Mouse (Mus musculus) liver, adult 2 months (tissue): ENCODE measurements at regions not wholly inside any gene's neighbourhood (a gene's known extent, or its start where the extent isn't known, plus 50 kb on each side); places are given as distances from the start of the nearest gene placed in this dataset.

Experiments
- CTCF ChIP-seq: fragments of 200-500 bp; IDR thresholded peaks from 2 replicates; pipeline ENCODE4 v1.5.1; 2011; ENCODE audit warnings: low read depth, low read length, control low read depth
- POLR2A ChIP-seq: fragments of 200-500 bp; IDR thresholded peaks from 2 replicates; pipeline ENCODE4 v1.6.1; 2011; ENCODE audit warnings: low read length, control low read depth; ENCODE audit not compliant: insufficient read depth; ENCODE audit errors: extremely low read depth

DNA sequence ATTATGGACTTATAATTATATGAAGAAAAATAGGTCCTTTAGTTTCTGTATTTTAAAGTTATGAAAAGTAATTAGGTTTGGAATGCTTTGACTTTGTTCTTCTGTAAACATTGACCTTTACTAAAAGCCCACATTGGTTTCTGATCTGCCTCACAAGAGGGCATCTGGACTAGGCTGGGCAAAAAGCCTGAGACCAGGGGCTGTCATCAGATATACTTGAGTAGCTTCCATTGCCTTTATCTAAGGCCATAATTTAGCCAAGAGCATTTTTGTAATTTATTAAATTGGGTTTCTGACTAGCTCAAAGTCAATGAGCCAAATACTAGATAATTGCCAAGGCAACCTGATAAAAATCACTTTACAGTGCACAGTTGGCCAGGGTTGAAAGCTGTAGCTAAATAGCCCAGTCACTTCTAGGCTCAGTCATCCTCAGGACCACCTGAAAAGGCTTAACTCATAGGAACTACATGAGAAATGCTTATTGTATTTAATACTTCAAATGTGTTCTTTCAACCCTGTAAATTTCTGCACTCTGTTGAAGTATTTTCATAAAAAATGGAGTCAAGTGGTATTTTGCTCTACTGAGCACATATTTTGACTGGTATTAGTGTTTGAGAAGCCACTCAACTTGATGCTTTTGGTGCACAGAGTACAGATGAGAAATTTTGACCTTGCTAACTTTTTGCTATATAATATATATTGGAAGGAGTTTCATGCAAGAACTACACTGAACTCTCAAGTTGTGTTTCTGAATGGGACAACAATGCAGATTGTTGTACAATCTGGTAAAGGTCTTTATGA is 1410.9 kb upstream of the Slc10a2 start:
- TF ChIP-seq CTCF, result no peak
- no peak for TF ChIP-seq POLR2A
